Mouse (Mus musculus) lung, postnatal 14 days (tissue): ENCODE data around the gene Negr1.
A peak's percentile ranks its signal among the peaks of the same experiment; 100 is the strongest.

Source experiments
- DNase-seq: peaks from one replicate; pipeline ENCODE4 v3.0.0; 2021

Negr1 gene

GRCm38 (mm10) chr3:156690059-156690605 lies 128.5 kb downstream of the Negr1 start:
- DNase-seq = no peak

- DNase-seq = no peak
Measured at GRCm38 (mm10) chr3:156698687-156699086, 137.1 kb downstream of the Negr1 start.

GRCm38 (mm10) chr3:156703241-156703640 lies 141.6 kb downstream of the Negr1 start:
- no peak for DNase-seq

- no peak for DNase-seq
Measured at GRCm38 (mm10) chr3:156710240-156710639, 148.6 kb downstream of the Negr1 start.

GRCm38 (mm10) chr3:156710693-156711092 lies 149.1 kb downstream of the Negr1 start:
- no peak for DNase-seq

GRCm38 (mm10) chr3:156736335-156736734 lies 174.7 kb downstream of the Negr1 start:
- no peak for DNase-seq

GRCm38 (mm10) chr3:156739529-156739928 lies 177.9 kb downstream of the Negr1 start:
- DNase-seq = no peak

GRCm38 (mm10) chr3:156743266-156743665 lies 181.7 kb downstream of the Negr1 start:
- no peak for DNase-seq

GRCm38 (mm10) chr3:156745218-156745770 lies 183.7 kb downstream of the Negr1 start:
- DNase-seq = no peak

GRCm38 (mm10) chr3:156747456-156747855 lies 185.9 kb downstream of the Negr1 start:
- no peak for DNase-seq

- no peak for DNase-seq
Measured at GRCm38 (mm10) chr3:156753780-156754373, 192.3 kb downstream of the Negr1 start.

- DNase-seq = no peak
Measured at GRCm38 (mm10) chr3:156754790-156755530, 193.4 kb downstream of the Negr1 start.

GRCm38 (mm10) chr3:156765015-156765414 lies 203.4 kb downstream of the Negr1 start:
- DNase-seq = no peak

- no peak for DNase-seq
Measured at GRCm38 (mm10) chr3:156766171-156766845, 204.7 kb downstream of the Negr1 start.

- DNase-seq = no peak
Measured at GRCm38 (mm10) chr3:156771626-156772025, 210.0 kb downstream of the Negr1 start.

- DNase-seq = no peak
Measured at GRCm38 (mm10) chr3:156772057-156772456, 210.5 kb downstream of the Negr1 start.

GRCm38 (mm10) chr3:156784309-156784852 lies 222.8 kb downstream of the Negr1 start:
- DNase-seq = no peak

- no peak for DNase-seq
Measured at GRCm38 (mm10) chr3:156786355-156786754, 224.8 kb downstream of the Negr1 start.

- no peak for DNase-seq
Measured at GRCm38 (mm10) chr3:156791234-156791633, 229.6 kb downstream of the Negr1 start.

- DNase-seq = no peak
Measured at GRCm38 (mm10) chr3:156792743-156793142, 231.1 kb downstream of the Negr1 start.

GRCm38 (mm10) chr3:156794091-156794490 lies 232.5 kb downstream of the Negr1 start:
- DNase-seq = no peak

GRCm38 (mm10) chr3:156794610-156795009 lies 233.0 kb downstream of the Negr1 start:
- DNase-seq = no peak

GRCm38 (mm10) chr3:156796061-156796691 lies 234.6 kb downstream of the Negr1 start:
- peak; percentile 42 for DNase-seq
